Mouse (Mus musculus) retina, adult 2 months (tissue): ENCODE measurements at regions not wholly inside any gene's neighbourhood (a gene's known extent, or its start where the extent isn't known, plus 50 kb on each side); places are given as distances from the start of the nearest gene placed in this dataset.

ENCODE experiments used
- DNase-seq: peaks from one replicate; pipeline ENCODE4 v3.0.0-alpha.2; 2012; ENCODE audit warnings: low read depth, low spot score

GRCm38 (mm10) chr12:25335930-25336329 lies 239.0 kb upstream of the Id2 start:
- no peak for DNase-seq

DNA sequence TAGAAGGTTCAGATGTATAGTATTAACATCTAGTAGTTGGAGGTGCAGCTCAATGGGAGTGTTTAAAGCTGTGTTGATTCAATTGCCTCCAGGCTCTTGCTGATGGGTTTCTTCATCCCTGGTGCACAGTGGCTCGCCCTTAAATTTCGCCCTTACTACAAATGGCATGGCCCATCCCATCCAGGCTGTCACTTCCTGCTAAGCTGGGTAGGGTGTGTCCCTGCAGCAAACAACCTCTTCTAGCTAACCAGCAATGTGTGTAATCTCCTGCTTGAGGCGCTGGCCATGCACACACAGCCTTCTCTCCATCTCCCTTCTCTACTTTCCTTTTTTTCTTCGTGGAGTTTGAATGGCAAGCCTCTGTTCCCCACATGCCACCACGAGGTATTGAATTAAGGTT lies 238.1 kb upstream of the Id2 start:
- no peak for DNase-seq

GRCm38 (mm10) chr12:25332384-25333035 lies 235.6 kb upstream of the Id2 start:
- DNase-seq = no peak

DNA sequence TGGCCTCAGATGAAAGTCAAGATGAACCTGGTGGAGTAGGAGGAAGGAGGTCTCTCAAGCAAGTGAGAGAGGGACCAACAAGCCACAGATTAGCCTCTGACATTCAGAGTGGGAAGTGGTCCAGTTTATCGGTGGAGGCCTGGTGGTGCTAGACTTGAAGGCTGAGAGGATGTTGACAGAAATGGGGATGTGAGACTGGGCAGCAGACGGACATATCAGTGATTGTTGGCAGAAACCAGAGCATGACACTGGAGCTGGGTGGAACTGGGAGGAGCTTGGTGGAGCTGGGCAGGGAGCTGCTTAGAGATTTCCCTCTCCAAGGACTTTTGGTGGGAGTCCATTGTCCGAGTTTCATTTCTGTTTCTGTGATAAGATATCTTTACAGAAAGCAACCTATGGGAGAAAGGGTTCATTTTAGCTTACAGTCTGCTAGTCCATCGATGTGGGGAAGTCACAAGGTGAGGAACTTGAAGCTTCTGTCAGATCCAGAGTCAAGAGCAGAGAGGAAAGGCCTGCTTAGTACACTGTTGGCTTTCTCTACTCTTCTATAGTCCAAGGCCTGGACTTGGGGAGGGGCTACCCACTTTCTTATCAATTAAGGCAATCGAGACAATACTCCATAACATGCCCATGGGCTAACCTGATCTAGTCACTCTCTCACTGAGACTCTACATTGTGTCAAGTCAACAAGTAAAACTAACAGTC lies 233.2 kb upstream of the Id2 start:
- no peak for DNase-seq

- no peak for DNase-seq
Measured at GRCm38 (mm10) chr12:25325901-25326300, 229.0 kb upstream of the Id2 start.

DNA sequence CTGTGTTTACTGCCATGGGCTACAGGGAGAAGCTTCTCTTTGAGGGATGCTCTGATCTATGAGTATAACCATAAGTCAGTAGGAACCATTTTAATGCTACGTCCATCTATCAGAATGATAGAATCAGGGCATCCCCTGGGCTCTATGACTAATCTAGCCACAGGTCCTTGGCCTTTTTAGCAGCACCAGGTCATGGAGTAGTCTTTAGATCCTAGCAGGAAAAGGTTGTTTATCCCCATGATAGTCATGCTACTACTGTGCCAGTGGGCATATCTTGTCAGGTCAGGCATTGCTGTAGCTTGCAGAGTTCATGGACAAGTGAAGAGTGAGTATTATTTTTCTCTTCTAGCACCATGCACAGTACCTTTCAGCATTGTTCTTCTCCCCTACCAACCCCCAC lies 226.2 kb upstream of the Id2 start:
- DNase-seq = no peak

GRCm38 (mm10) chr12:25320262-25320767 lies 223.4 kb upstream of the Id2 start:
- no peak for DNase-seq

- DNase-seq = no peak
Measured at GRCm38 (mm10) chr12:25319846-25320245, 222.9 kb upstream of the Id2 start.

- no peak for DNase-seq
Measured at GRCm38 (mm10) chr12:25318072-25318671, 221.2 kb upstream of the Id2 start.

DNA sequence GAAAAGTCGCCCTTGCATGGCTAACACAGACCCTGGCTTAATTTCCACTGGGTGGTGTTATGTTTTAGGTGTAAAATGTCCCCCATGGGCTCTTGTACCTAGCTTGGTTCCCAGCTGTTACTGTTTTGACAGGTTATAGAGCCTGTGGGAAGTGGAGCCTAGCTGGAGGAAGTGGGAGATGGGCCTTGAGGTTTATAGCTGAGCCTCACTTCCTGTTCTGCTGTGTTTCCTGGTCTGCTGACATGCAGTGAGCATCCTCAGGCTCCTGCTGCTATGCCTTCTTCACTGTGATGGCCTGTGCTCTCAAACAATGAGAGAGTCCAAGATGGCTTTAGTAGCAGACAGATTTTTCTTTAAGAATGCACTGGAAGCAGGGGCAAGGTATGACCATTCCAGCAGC lies 219.0 kb upstream of the Id2 start:
- no peak for DNase-seq

- no peak for DNase-seq
Measured at GRCm38 (mm10) chr12:25313212-25313611, 216.3 kb upstream of the Id2 start.

GRCm38 (mm10) chr12:25312390-25312789 lies 215.4 kb upstream of the Id2 start:
- no peak for DNase-seq

DNA sequence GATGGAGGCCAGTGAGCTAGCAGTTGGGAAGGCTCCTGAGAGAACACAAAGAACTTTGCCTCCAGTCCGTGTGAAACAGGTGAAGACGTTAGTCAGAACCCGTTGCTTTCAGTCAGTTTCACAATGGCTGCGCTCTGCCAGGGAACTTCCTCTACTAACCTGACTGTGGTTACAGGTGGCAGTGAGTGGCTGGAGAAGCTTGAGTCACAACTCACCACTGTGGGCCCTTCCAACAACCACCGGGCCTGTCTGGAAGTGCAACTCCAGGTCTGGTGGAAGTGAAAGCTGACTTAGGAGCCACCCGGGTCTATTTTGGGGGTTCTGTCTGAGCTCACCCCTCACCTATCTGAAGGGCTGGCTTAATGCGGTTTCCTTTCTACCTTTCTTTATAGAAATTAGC lies 214.8 kb upstream of the Id2 start:
- no peak for DNase-seq

DNA sequence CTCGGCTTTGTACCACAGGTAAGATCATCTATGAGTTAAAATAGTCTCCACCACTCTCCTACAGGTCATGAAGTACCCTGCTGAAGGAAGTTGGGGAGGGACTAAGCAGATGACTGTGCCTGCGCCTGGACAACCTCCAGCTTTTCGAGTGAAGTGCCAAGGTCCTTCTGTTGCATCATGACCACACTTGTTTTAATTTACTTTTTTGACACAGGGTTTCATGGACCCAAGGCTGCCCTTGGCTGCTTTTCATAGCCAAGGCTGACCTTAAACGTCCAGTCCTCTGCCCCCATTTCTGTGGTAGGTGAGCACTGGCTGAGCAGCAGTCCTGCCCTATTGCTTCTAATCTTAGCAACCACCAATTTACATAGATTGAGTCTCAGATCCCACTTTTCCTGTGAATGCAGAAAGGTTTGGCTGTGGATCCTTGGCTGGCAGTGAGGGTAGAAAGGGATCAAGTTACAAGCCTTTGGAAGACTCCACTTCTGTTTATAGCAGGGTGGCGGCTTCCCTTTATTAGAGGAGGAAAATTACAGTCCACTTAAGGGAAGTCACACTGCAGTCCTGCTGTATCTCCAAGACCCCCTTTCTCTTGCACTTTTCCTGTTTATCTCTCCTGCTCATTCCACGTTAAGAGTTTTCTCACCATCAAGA lies 213.5 kb upstream of the Id2 start:
- DNase-seq = no peak

GRCm38 (mm10) chr12:25309234-25309633 lies 212.3 kb upstream of the Id2 start:
- no peak for DNase-seq

DNA sequence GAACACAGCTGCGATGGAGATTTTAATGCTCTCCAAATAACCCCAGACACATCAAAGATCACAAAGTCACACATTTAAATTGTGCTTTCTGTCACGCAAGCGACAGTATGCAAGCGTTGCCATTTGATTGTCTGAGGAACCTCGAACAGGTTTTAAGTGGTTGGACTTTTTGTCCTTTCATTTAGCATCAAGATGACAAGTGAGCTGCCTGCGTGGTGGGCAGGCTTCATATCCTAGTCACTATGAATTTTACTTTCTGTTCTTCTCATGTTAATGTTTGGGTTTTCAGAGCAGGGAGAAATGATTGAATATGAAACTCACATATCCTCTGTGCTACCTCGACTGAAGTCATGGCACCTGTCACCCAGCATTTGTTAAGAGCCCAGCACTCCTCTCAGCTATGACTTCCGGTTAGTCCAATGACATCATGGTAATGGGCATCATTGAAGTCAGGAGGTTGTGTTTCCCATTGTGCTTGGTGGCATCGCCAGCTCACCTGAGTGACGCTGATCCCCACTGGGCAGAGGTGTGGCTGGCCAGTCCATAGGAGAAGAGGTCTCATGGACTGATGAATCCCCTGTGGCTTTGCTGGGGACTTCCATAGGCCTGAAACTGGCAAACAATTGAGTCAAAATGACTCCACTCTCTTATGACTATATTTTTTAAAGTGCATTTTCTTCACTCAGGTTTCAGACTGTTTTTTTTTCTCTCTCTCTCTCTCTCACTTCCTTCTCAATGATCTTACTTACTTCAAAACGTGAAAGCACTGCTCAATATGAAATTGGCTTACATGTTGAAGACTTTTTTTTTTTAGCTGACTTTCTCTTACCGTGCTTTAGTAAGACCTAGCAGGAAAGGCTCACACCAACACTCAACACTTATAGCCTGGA lies 209.1 kb upstream of the Id2 start:
- no peak for DNase-seq

DNA sequence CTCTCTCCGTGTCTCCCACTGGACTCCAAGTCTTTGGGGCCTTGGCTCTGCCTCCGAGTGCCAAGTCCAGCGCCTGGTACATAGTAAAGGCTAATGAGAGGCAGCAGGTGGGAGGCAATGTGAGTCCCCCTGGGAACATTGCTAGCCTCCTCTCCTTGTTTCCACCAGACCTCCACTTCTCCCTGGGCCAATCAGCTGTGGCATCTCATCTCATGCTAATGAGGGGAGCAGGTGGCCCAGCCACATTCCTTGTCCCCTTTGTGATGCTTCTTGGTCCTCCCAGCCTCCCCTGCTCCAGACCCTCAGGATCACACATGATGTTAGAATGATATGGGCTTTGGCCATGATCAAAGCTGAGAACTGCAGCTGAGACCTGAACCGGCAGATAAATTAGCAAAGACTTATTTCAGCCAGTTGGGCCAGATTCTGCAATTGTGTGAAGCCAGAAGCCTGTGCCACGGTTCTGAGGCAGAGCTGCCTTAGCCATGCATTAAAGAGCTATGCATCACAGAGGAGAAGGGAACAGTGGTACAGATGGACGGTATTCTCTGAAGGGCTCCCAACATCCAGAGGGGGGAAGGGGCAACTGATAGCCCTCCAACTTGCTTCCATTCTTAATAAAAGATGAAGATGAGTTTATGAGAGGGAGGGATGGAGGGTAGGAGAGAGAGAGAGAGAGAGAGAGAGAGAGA lies 208.0 kb upstream of the Id2 start:
- no peak for DNase-seq

GRCm38 (mm10) chr12:25303500-25304050 lies 206.6 kb upstream of the Id2 start:
- DNase-seq = no peak

DNA sequence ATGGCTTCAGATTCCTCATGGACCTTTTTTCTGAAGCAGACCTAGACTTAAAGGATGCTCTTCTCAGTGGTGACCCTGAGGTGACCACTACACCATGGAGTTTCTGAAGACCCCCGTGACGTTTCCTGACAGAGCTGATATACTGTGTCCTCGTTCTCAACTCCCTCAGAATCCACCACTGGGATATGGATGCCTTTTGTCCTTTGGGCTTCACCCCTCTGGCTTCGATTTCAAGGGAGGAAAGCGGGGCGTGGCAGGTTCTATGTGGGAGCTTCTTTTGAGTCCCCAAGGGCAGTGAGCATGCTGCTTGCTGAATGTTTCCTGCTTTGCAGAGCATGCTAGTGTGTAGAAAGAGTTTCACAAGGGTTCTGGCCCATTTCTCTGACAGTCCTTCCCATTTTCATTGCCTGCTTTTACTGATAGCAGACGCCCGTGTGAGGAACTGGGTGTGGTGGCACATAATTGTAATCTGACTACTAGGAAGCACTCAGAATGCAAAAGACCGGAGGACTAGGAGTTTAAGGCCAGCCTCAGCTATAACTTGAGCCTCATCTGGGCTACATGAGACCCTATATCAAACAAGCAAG lies 204.0 kb upstream of the Id2 start:
- DNase-seq = no peak
